Mouse (Mus musculus) kidney, postnatal 0 days (tissue): ENCODE measurements around the gene Lefty1. TPM values are rescaled to one million over a fixed set of nuclear protein-coding genes. Genes with fewer than 3 reads are reported as not detected.
A peak's percentile ranks its signal among the peaks of the same experiment; 100 is the strongest.

Experiments
- ATAC-seq: fragments of 200-750 bp; cut with Nextera tagmentation; replicated peaks from 2 replicates; pipeline ENCODE4 v1.8.0; 2017; ENCODE audit warnings: low read depth, moderate number of reproducible peaks, moderate TSS enrichment, moderate library complexity; ENCODE audit not compliant: low FRiP score
- DNase-seq: peaks from one replicate; pipeline ENCODE4 v3.0.0-alpha.2; 2016; ENCODE audit warnings: low spot score
- H3K27ac ChIP-seq: fragments of 300-500 bp; sonication (generic); 2 replicates; pipeline ENCODE4 v1.5.1; 2014; ENCODE audit warnings: mild to moderate bottlenecking
- H3K27me3 ChIP-seq: fragments of 300-500 bp; sonication (generic); 2 replicates; pipeline ENCODE4 v1.6.1; 2014; ENCODE audit warnings: low read length, mixed read lengths; ENCODE audit not compliant: insufficient read depth
- H3K36me3 ChIP-seq: fragments of 300-500 bp; sonication (generic); 2 replicates; pipeline ENCODE4 v1.6.1; 2014; ENCODE audit warnings: low read length, mixed read lengths; ENCODE audit not compliant: insufficient read depth
- H3K4me1 ChIP-seq: fragments of 300-500 bp; sonication (generic); replicated peaks from 2 replicates; pipeline ENCODE4 v1.6.1; 2014; ENCODE audit warnings: antibody characterized with exemption, low read length, mixed read lengths; ENCODE audit not compliant: insufficient read depth
- H3K4me2 ChIP-seq: fragments of 300-500 bp; sonication (generic); 2 replicates; pipeline ENCODE4 v1.6.1; 2014; ENCODE audit warnings: mild to moderate bottlenecking, low read length, moderate library complexity, mixed read lengths
- H3K4me3 ChIP-seq: fragments of 300-500 bp; sonication (generic); replicated peaks from 2 replicates; pipeline ENCODE4 v1.5.1; 2014; ENCODE audit warnings: low read depth, low read length
- H3K9ac ChIP-seq: fragments of 300-500 bp; sonication (generic); 2 replicates; pipeline ENCODE4 v1.6.1; 2014; ENCODE audit warnings: low read depth, low read length
- H3K9me3 ChIP-seq: fragments of 300-500 bp; sonication (generic); replicated peaks from 2 replicates; pipeline ENCODE4 v1.6.1; 2016; ENCODE audit warnings: low read length, inconsistent platforms, mixed read lengths
- CTCF ChIP-seq: IDR thresholded peaks from 2 replicates; pipeline ENCODE4 v1.5.1; 2016; ENCODE audit warnings: antibody characterized with exemption, low read depth, mild to moderate bottlenecking, moderate library complexity
- WGBS: fragments of 180-500 bp; shearing (Covaris S2); extraction: QIAGEN DNeasy Blood & Tissue Kit; methylation state at CpG from one replicate; pipeline ENCODE4 v1.1.7; 2014; 5-methylcytosine and 5-hydroxymethylcytosine counted together
- polyA plus RNA-seq: library from polyadenylated mRNA; unstranded; fragments of >200 nt; fragmentation: Nextera tagmentation; extraction: Ambion mirVana; gene quantifications from 2 replicates; pipeline ENCODE4 v1.2.1, GENCODE M21; 2015

Lefty1 gene
- polyA plus RNA-seq, 1 experiment from 2014 or later = 1.5 TPM

GRCm38 (mm10) chr1:180916425-180916824 is 18.4 kb upstream of the Lefty1 start:
- H3K27me3 ChIP-seq = no peaks in the 10 kb centered on the region
- DNase-seq (no peak), ATAC-seq (no peak)
- no peak overlapping the region for H3K4me3 ChIP-seq
- H3K4me2 ChIP-seq = no peak overlapping the region
- H3K27ac ChIP-seq = no peak overlapping the region
- no peaks in the 10 kb centered on the region for H3K9me3 ChIP-seq
- no peak for TF ChIP-seq CTCF
- H3K4me1 ChIP-seq = no peaks in the 10 kb centered on the region
- no peak overlapping the region for H3K9ac ChIP-seq
- 89% methylated on average over 11 of the region's 11 CpGs for WGBS
- no peaks in the 10 kb centered on the region for H3K36me3 ChIP-seq

- Histone ChIP-seq H3K9ac (no peak overlapping the region), H3K4me1 (no peaks in the 10 kb centered on the region), H3K27ac (no peak overlapping the region), H3K4me2 (no peak overlapping the region), H3K36me3 (no peaks in the 10 kb centered on the region), H3K27me3 (no peaks in the 10 kb centered on the region), H3K9me3 (no peaks in the 10 kb centered on the region), H3K4me3 (no peak overlapping the region)
- ATAC-seq (no peak), DNase-seq (no peak)
- WGBS = 44% methylated on average over 1 of the region's 1 CpGs
- no peak for TF ChIP-seq CTCF
These were observed 17.8 kb upstream of the Lefty1 start for GRCm38 (mm10) chr1:180917053-180917452.

DNA sequence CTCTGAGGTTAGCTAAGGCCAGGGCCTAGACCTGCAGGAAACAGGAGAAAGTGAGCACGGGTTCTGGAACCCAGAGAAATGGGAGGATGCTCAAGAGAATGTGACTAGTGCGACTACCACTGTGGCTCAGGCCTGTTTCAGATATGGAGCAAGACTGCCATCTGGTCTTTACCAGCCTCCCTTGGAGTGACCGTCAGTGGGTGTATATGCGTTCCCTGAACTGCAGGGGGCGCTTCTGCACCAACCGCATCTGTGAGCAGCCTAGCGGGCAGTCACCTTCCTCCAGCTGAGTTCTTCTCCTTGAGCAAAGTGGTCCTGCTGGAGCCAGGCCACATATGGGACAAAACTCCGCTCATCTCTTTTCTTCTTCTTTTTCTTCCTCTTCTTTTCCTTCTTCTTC is 15.1 kb upstream of the Lefty1 start:
- DNase-seq (peak; percentile 34), ATAC-seq (no peak)
- 40% methylated on average over 8 of the region's 8 CpGs for WGBS
- Histone ChIP-seq H3K27me3 (no peaks in the 10 kb centered on the region), H3K4me2 (no peak overlapping the region), H3K4me3 (no peak overlapping the region), H3K9me3 (no peaks in the 10 kb centered on the region), H3K9ac (no peak overlapping the region), H3K27ac (no peak overlapping the region), H3K36me3 (no peaks in the 10 kb centered on the region), H3K4me1 (no peaks in the 10 kb centered on the region)
- TF ChIP-seq CTCF = peak; percentile 56

GRCm38 (mm10) chr1:180922273-180923048 is 12.4 kb upstream of the Lefty1 start:
- H3K4me1 ChIP-seq = no peaks in the 10 kb centered on the region
- WGBS = 62% methylated on average over 6 of the region's 6 CpGs
- no peak overlapping the region for H3K9ac ChIP-seq
- H3K36me3 ChIP-seq = no peaks in the 10 kb centered on the region
- H3K27me3 ChIP-seq = no peaks in the 10 kb centered on the region
- no peak overlapping the region for H3K27ac ChIP-seq
- no peak overlapping the region for H3K4me3 ChIP-seq
- H3K9me3 ChIP-seq = no peaks in the 10 kb centered on the region
- TF ChIP-seq CTCF = no peak
- no peak overlapping the region for H3K4me2 ChIP-seq
- ATAC-seq (no peak), DNase-seq (no peak)

- H3K27me3 ChIP-seq = no peaks in the 10 kb centered on the region
- 45% methylated on average over 2 of the region's 2 CpGs for WGBS
- H3K27ac ChIP-seq = no peak overlapping the region
- no peak overlapping the region for H3K4me3 ChIP-seq
- no peaks in the 10 kb centered on the region for H3K4me1 ChIP-seq
- no peak overlapping the region for H3K9ac ChIP-seq
- ATAC-seq (no peak), DNase-seq (no peak)
- no peak for TF ChIP-seq CTCF
- H3K4me2 ChIP-seq = no peak overlapping the region
- no peaks in the 10 kb centered on the region for H3K36me3 ChIP-seq
- H3K9me3 ChIP-seq = no peaks in the 10 kb centered on the region
These were observed 10.1 kb upstream of the Lefty1 start for GRCm38 (mm10) chr1:180924737-180925136.

DNA sequence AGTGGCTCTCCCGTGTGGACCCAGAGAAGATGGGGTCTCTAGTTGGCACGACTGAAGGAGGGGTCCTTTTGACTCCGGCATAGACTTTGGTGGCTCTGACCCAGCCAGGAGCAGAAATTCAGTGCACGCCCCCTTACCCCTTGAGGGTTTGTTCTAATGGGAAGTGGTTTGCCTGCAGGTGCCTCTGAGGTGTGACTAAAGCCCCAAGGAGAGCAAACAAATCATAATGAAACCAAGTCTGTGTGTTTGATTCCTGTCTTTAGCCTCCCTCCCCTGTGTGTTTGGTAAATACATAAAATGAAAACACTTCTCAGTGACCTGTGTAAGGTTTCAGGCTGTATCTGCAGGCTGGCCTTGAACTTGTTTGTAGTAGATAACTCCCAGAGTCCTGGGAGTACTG is 8.5 kb upstream of the Lefty1 start:
- no peak for ATAC-seq
- Histone ChIP-seq H3K9ac (no peak overlapping the region), H3K4me1 (no peaks in the 10 kb centered on the region), H3K27me3 (no peaks in the 10 kb centered on the region), H3K36me3 (no peaks in the 10 kb centered on the region), H3K4me3 (no peak overlapping the region), H3K27ac (no peak overlapping the region), H3K9me3 (no peaks in the 10 kb centered on the region), H3K4me2 (no peak overlapping the region)
- no peak for TF ChIP-seq CTCF
- WGBS = 69% methylated on average over 4 of the region's 4 CpGs
- DNase-seq = no peak

GRCm38 (mm10) chr1:180929599-180929998 is 5.2 kb upstream of the Lefty1 start:
- H3K36me3 ChIP-seq = no peaks in the 10 kb centered on the region
- no peak overlapping the region for H3K4me3 ChIP-seq
- H3K9me3 ChIP-seq = no peaks in the 10 kb centered on the region
- H3K9ac ChIP-seq = no peak overlapping the region
- no peak overlapping the region for H3K4me2 ChIP-seq
- no peaks in the 10 kb centered on the region for H3K4me1 ChIP-seq
- no peak overlapping the region for H3K27ac ChIP-seq
- no peak for DNase-seq
- WGBS = 32% methylated on average over 2 of the region's 2 CpGs
- ATAC-seq = no peak
- H3K27me3 ChIP-seq = peaks cover 9% of the 10 kb centered on the region; the same call in 1 of the 2 replicates
- no peak for TF ChIP-seq CTCF
